Mouse (Mus musculus) lung, postnatal 10 days (tissue): ENCODE data around the gene Usp7.

Experiments
- DNase-seq: peaks from one replicate; pipeline ENCODE4 v3.0.0; 2021

Gene Usp7

GRCm38 (mm10) chr16:8670041-8671035 is 121.8 kb downstream of the Usp7 start:
- peak; percentile 46 for DNase-seq

DNA sequence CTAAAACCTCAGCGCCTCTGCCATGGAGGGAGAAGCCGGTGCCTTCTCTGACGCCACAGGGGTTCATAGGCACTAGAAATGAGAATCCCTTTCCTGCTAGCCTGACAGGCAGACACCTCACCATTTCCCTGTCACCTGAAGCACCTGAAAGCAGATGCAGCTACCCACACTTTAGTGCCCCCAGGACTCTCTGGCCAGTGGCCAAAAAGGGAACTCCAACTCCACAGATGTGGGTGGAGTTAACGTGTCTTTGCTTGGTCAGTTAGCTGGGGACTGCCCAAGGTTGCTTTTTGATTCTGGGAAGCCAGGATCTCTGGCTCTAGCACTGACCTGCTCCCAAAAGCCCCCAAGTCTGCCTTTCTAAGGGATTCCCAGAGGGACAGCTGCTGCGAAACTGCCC is 122.7 kb downstream of the Usp7 start:
- no peak for DNase-seq

DNA sequence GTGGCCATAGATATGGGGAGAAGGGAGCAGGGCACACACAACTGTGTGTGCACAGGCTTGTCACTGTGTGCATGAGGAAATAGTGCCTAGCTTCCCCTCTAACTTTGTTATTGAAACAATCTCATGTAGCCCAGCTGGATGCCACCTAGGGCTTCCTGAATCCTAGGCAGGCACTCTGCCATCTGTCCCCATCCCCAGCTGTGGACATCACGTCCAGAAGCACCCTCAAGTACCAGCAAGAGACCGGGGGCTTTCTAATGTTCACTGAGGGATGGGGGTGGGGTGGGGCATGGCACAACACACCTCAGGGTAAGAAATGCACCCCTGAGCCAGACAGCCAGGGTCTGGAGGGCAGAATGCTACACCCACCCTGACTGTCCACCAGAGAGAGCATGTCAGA is 123.7 kb downstream of the Usp7 start:
- no peak for DNase-seq

- DNase-seq = peak; percentile 64
Observed at GRCm38 (mm10) chr16:8667814-8668213, 124.3 kb downstream of the Usp7 start.

- DNase-seq = peak; percentile 71
Observed at GRCm38 (mm10) chr16:8667261-8667660, 124.8 kb downstream of the Usp7 start.

DNA sequence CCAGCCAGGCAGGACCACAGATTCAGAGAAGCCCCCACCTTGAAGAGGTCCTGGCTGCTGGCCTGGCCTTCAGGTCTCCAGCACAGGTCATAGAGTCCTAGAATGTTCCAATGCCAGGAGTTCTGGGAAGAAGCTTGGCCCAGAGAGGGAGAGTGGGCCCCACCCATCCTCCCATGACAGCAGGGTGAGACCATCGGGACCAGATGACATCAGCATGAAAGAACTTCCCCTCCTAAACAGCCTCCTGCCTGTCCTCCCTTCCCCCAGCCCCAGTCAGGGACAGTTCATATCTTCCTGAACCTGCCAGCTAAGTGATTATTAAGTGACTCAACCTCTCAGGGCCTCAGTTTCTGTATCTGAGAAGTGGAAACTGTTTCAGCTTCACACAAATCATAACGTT is 125.7 kb downstream of the Usp7 start:
- DNase-seq = peak; percentile 85

DNA sequence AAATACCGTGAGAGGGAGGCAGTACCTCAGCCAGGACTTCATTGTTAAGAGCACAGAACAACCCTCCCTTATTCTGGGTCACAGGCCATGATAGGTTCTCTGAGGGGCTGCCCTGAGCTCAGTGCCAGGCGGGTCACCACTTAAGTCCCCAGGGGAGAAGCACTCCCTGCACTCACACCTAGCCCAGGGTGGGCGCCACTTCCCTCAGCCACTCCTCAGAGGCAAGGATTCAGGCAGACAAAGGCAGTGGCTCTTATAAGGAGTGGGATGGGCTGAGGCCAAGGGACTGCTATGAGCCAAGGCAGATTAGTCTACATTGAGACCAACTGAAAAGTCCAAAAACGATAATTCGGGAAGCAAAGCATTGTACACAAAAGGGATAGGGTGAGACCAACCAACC is 126.7 kb downstream of the Usp7 start:
- no peak for DNase-seq

GRCm38 (mm10) chr16:8663606-8664539 is 128.2 kb downstream of the Usp7 start:
- DNase-seq = peak; percentile 28

- DNase-seq = peak; percentile 63
Observed at GRCm38 (mm10) chr16:8663022-8663421, 129.1 kb downstream of the Usp7 start.

DNA sequence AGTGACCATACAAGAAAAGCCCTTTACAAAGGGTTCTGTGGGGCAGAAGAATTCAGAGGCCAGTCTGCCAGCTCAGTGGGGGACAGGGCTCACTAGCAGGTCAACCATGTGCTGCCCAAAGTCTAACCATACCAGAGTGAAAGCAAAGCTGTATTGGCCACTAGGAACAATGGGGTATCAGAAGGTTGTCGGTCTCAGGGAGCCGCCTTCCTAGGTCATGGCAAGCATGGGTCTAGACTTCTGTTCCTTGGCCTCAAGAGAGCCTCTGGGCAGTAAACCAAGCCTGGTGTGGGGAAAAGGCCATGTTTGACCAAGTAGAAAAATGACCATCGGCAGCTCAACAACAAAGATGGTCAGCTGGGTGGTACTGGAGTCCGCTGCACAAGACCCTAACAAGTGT is 133.3 kb downstream of the Usp7 start:
- DNase-seq = peak; percentile 42

- no peak for DNase-seq
Observed at GRCm38 (mm10) chr16:8658349-8658748, 133.8 kb downstream of the Usp7 start.

- DNase-seq = no peak
Observed at GRCm38 (mm10) chr16:8656256-8656655, 135.9 kb downstream of the Usp7 start.

GRCm38 (mm10) chr16:8655599-8655998 is 136.5 kb downstream of the Usp7 start:
- DNase-seq = peak; percentile 35

DNA sequence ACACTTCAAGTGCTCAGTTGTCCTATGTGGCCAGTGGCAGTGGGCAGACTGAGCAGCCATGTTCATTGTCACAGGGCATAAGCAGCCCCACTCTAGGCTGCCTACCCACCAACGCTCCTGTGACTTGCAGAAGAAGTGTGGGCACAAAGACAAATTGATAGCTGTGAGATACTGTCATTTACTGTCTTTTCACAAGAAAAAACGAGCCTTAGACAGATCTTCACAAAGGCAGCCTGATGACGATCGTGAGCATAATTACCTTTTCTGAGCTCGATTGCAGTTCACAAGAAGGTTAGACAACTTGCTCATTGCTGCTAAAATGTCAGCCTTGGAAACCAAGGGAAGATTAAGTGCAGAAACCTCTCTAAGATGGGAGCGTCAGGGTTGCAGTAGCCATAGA is 137.0 kb downstream of the Usp7 start:
- no peak for DNase-seq

DNA sequence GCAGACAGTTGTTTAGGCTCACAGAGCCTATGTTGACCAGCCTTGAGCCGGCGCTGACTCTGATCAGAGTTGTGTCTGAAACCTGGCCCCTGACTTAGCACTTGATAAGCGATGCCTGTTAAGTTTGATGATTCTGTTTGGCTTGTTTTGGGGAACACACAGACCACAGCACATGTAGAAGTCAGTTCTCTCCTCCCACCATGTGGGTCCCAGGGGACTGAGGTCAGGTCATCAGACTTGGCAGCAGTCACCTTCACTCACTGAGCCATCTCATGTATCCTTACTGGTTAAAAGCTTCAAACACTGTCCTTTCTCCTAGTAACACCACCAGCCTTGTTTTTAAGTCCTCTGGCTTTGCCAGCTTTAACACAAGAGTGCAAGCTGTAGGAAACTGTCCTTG is 142.1 kb downstream of the Usp7 start:
- no peak for DNase-seq

- DNase-seq = no peak
Observed at GRCm38 (mm10) chr16:8645546-8645945, 146.6 kb downstream of the Usp7 start.

DNA sequence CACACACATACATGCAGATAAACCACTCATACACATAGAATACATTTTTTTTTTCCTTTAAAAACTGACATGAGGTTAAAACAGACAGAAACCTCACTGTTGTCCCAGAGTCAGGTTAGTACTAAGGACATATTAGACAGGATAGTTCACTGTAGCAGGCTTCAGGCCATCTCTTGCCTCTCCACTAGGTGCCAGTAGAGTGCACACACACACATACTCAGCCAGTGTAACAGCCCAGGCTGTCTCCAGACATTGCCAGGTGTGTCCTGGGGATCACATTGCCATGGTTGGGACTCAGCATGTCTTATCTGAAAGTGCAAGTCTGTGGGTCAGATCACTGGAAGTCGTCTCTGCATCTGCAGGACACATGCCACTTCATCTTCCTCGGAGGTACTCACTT is 148.3 kb downstream of the Usp7 start:
- DNase-seq = peak; percentile 61
